Mouse (Mus musculus) MEL (cell line): ENCODE measurements around the gene E2f2. TPM values are rescaled to one million over a fixed set of nuclear protein-coding genes. Genes with fewer than 3 reads are reported as not detected.

Experiments used
- DNase-seq: peaks from one replicate; pipeline ENCODE4 v3.0.0; 2011; ENCODE audit warnings: low read depth, low spot score
- H3K27ac ChIP-seq: 2 replicates; pipeline ENCODE4 v1.5.1; 2012; ENCODE audit warnings: low read depth, mild to moderate bottlenecking, control low read depth, low read length, moderate library complexity; ENCODE audit not compliant: control insufficient read depth
- H3K27me3 ChIP-seq, 2 experiments: fragments of 150-350 bp in 1 of 2; sonication (generic) in 1 of 2; 2 replicates each; pipeline ENCODE4 v1.6.1; 2012; ENCODE audit warnings: low read length in 2 of 2, mild to moderate bottlenecking in 2 of 2, improper control_type of control experiment in 1 of 2, moderate library complexity in 1 of 2; ENCODE audit not compliant: insufficient read depth in 2 of 2, control insufficient read depth in 1 of 2
- H3K36me3 ChIP-seq, 2 experiments: 2 replicates each; pipeline ENCODE4 v1.6.1; 2012 to 2014; ENCODE audit warnings: low read length in 2 of 2, improper control_type of control experiment in 1 of 2, inconsistent platforms in 1 of 2, mild to moderate bottlenecking in 1 of 2; ENCODE audit not compliant: insufficient read depth in 2 of 2, control insufficient read depth in 1 of 2
- H3K4me1 ChIP-seq, 2 experiments: fragments of 150-350 bp in 1 of 2; sonication (generic) in 1 of 2; 2 replicates each; pipeline ENCODE4 v1.6.1; 2012; ENCODE audit warnings: low read length in 2 of 2, improper control_type of control experiment in 1 of 2, mild to moderate bottlenecking in 1 of 2; ENCODE audit not compliant: insufficient read depth in 2 of 2, control insufficient read depth in 1 of 2
- H3K4me3 ChIP-seq, 2 experiments: fragments of 150-350 bp in 1 of 2; sonication (generic) in 1 of 2; 2 replicates each; pipeline ENCODE4 v1.5.1; 2012; ENCODE audit warnings: low read depth in 2 of 2, low read length in 2 of 2, mild to moderate bottlenecking in 2 of 2, moderate library complexity in 2 of 2, control low read depth in 1 of 2, improper control_type of control experiment in 1 of 2; ENCODE audit not compliant: control insufficient read depth in 1 of 2, insufficient read depth in 1 of 2
- H3K79me2 ChIP-seq: 2 replicates; pipeline ENCODE4 v1.6.1; 2012; ENCODE audit warnings: mild to moderate bottlenecking, low read length, moderate library complexity; ENCODE audit not compliant: control insufficient read depth, poor library complexity, insufficient read depth
- H3K9ac ChIP-seq: 2 replicates; pipeline ENCODE4 v1.6.1; 2012; ENCODE audit warnings: low read depth, mild to moderate bottlenecking, control low read depth, low read length, moderate library complexity; ENCODE audit not compliant: control insufficient read depth, poor library complexity, severe bottlenecking
- H3K9me3 ChIP-seq: fragments of 150-350 bp; sonication (generic); replicated peaks from 2 replicates; pipeline ENCODE4 v1.6.1; 2012; ENCODE audit warnings: mild to moderate bottlenecking, low read length, improper control_type of control experiment, moderate library complexity; ENCODE audit not compliant: insufficient read depth
- CHD1 ChIP-seq: IDR thresholded peaks from 2 replicates; pipeline ENCODE4 v1.6.1; 2012; ENCODE audit warnings: low read depth, mild to moderate bottlenecking, inconsistent platforms, low read length, improper control_type of control experiment
- ELF1 ChIP-seq: IDR thresholded peaks from 2 replicates; pipeline ENCODE4 v1.6.1; 2014; ENCODE audit warnings: low read depth, mild to moderate bottlenecking, inconsistent platforms, low read length, improper control_type of control experiment, moderate library complexity
- EP300 ChIP-seq, 2 experiments: IDR thresholded peaks; 2 replicates each; pipeline ENCODE4 v1.6.1; 2011; ENCODE audit warnings: improper control_type of control experiment in 2 of 2, low read length in 2 of 2, low read depth in 1 of 2, mild to moderate bottlenecking in 1 of 2
- GABPA ChIP-seq: IDR thresholded peaks from 2 replicates; pipeline ENCODE4 v1.6.1; 2012; ENCODE audit warnings: low read depth, mild to moderate bottlenecking, inconsistent platforms, low read length, improper control_type of control experiment, moderate library complexity
- GATA1 ChIP-seq: IDR thresholded peaks from 2 replicates; pipeline ENCODE4 v1.6.1; 2011; ENCODE audit warnings: low read depth, low read length, improper control_type of control experiment
- JUND ChIP-seq: IDR thresholded peaks from 2 replicates; pipeline ENCODE4 v1.6.1; 2011; ENCODE audit warnings: low read depth, mild to moderate bottlenecking, improper control_type of control experiment, low read length
- MAFK ChIP-seq: IDR thresholded peaks from 2 replicates; pipeline ENCODE4 v1.6.1; 2011; ENCODE audit warnings: low read depth, mild to moderate bottlenecking, low read length, improper control_type of control experiment, borderline replicate concordance
- MAZ ChIP-seq: IDR thresholded peaks from 2 replicates; pipeline ENCODE4 v1.6.1; 2012; ENCODE audit warnings: low read depth, mild to moderate bottlenecking, inconsistent platforms, low read length, improper control_type of control experiment
- MEF2A ChIP-seq: IDR thresholded peaks from 2 replicates; pipeline ENCODE4 v1.6.1; 2014; ENCODE audit warnings: low read depth, mild to moderate bottlenecking, inconsistent platforms, low read length, improper control_type of control experiment; ENCODE audit not compliant: poor library complexity, insufficient replicate concordance, severe bottlenecking; ENCODE audit errors: extremely low read depth
- NRF1 ChIP-seq: IDR thresholded peaks from 2 replicates; pipeline ENCODE4 v1.6.1; 2014; ENCODE audit warnings: low read depth, mild to moderate bottlenecking, inconsistent platforms, low read length, improper control_type of control experiment, moderate library complexity; ENCODE audit not compliant: poor library complexity, insufficient read depth, severe bottlenecking
- POLR2AphosphoS5 ChIP-seq: IDR thresholded peaks from 2 replicates; pipeline ENCODE4 v1.6.1; 2012; ENCODE audit warnings: low read depth, borderline replicate concordance, mild to moderate bottlenecking, inconsistent platforms, low read length, moderate library complexity, mixed read lengths
- RCOR1 ChIP-seq: IDR thresholded peaks from 2 replicates; pipeline ENCODE4 v1.6.1; 2012; ENCODE audit warnings: low read depth, mild to moderate bottlenecking, inconsistent platforms, low read length, improper control_type of control experiment
- SIN3A ChIP-seq: IDR thresholded peaks from 2 replicates; pipeline ENCODE4 v1.6.1; 2012; ENCODE audit warnings: low read length, improper control_type of control experiment, inconsistent platforms
- UBTF ChIP-seq: IDR thresholded peaks from 2 replicates; pipeline ENCODE4 v1.6.1; 2012; ENCODE audit warnings: low read depth, mild to moderate bottlenecking, inconsistent platforms, low read length, improper control_type of control experiment, moderate library complexity, borderline replicate concordance; ENCODE audit not compliant: insufficient read depth
- USF1 ChIP-seq: IDR thresholded peaks from 2 replicates; pipeline ENCODE4 v1.6.1; 2014; ENCODE audit warnings: low read depth, mild to moderate bottlenecking, inconsistent platforms, low read length, improper control_type of control experiment, moderate library complexity
- USF2 ChIP-seq, 2 experiments: IDR thresholded peaks; 2 replicates each; pipeline ENCODE4 v1.6.1; 2011 to 2012; ENCODE audit warnings: improper control_type of control experiment in 2 of 2, low read length in 2 of 2, borderline replicate concordance in 1 of 2, inconsistent platforms in 1 of 2, low read depth in 1 of 2, mild to moderate bottlenecking in 1 of 2; ENCODE audit not compliant: insufficient read depth in 1 of 2
- polyA plus RNA-seq, 2 experiments: library from polyadenylated mRNA; stranded (reverse) in 1 of 2; unstranded in 1 of 2; fragments of >175 nt in 1 of 2; fragments of >200 nt in 1 of 2; gene quantifications; 2 replicates each; pipeline versions ENCODE4 v1.2.1 to v1.2.4; 2012; ENCODE audit warnings: low replicate concordance in 2 of 2, low read depth in 1 of 2; ENCODE audit not compliant: insufficient read length in 2 of 2, insufficient read depth in 1 of 2, missing spikeins in 1 of 2
- total RNA-seq: library from RNA; depleted of rRNA; stranded (reverse); fragments of 300-350 nt; gene quantifications from 2 replicates; pipeline ENCODE4 v1.2.3, GENCODE M21; 2012

Gene E2f2
- total and polyA plus RNA-seq, 3 experiments, result 11.2 to 25.4 TPM; not detected in 1

DNA sequence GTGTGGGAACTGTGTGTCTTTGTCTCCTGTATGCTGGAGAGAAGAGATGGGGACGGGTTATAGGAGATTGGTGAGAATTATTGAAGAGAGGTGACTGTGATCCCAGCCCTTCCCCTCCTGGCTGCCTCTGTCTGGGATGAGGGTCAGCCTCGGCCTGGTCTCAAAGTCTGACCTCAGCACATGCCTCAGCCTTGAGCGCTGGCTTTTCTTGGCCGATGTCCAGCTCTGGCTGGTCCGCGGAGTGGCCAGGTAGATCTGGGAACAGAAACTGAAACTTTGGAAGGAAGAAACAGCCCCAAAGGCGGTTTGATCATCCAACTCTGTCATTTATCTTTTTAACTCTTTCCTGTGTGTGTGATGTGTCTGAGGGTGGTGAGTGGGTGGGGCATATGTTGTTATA is 41.4 kb downstream of the E2f2 start:
- H3K27ac ChIP-seq, result no peak overlapping the region

DNA sequence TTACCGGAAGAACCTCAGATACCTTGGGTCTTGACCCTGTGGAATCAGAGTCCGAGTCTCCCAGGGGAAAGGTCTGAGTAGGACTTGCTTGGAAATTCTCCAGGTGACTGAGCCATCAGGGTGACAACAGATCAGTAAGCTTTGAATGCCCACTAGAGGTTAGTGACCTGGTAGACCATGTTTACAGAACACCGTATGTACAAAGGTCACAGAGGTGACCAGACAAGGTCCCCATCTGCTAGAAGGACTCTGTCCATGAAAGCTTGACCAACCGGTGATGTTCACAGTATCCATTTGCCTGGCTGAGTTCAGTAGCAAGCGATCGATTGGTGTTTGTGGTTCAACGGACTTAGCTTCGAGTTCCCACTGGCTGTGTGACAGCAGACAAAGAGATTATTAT is 42.6 kb downstream of the E2f2 start:
- no peak for DNase-seq
- no peaks in the 10 kb centered on the region for H3K9me3 ChIP-seq
- H3K36me3 ChIP-seq, result no peaks in the 10 kb centered on the region
- no peak overlapping the region for H3K27ac ChIP-seq
- TF ChIP-seq USF1 (no peak), NRF1 (no peak), MAFK (no peak), JUND (no peak), SIN3A (no peak), UBTF (no peak), MEF2A (no peak), GABPA (no peak), CHD1 (no peak), GATA1 (no peak)
- H3K27me3 ChIP-seq, result peaks cover 11 to 12% of the 10 kb centered on the region in 2 experiments
- H3K4me3 ChIP-seq, result no peak overlapping the region
- H3K79me2 ChIP-seq, result no peaks in the 10 kb centered on the region
- H3K9ac ChIP-seq, result no peak overlapping the region
- H3K4me1 ChIP-seq, result no peaks in the 10 kb centered on the region

More for the DNA sequence above, 41.4 kb downstream of the E2f2 start:
- H3K79me2 ChIP-seq, result no peaks in the 10 kb centered on the region
- no peak for TF ChIP-seq MAZ
- no peak for TF ChIP-seq RCOR1
- TF ChIP-seq ELF1, result no peak
- no peak for TF ChIP-seq EP300 (IDR thresholded peaks at IDR 0.05; ENCODE audit: low read depth in 1 of 2, low read length in 2 of 2)
- no peak for TF ChIP-seq GABPA
- no peak for TF ChIP-seq POLR2AphosphoS5
- TF ChIP-seq USF2 (IDR thresholded peaks at IDR 0.05; ENCODE audit: borderline replicate concordance in 1 of 2, insufficient read depth in 1 of 2, low read depth in 1 of 2, low read length in 2 of 2), result no peak
- TF ChIP-seq, all 39 proteins: peak for 0
- no peak overlapping the region for H3K4me3 ChIP-seq
- DNase-seq, result no peak
- H3K9me3 ChIP-seq, result no peaks in the 10 kb centered on the region
- no peaks in the 10 kb centered on the region for H3K36me3 ChIP-seq
- H3K4me1 ChIP-seq, result no peaks in the 10 kb centered on the region
- no peak overlapping the region for H3K9ac ChIP-seq
- H3K27me3 ChIP-seq, result peaks cover 12 to 17% of the 10 kb centered on the region in 2 experiments
